Mouse (Mus musculus): ENCODE measurements around the gene Zpld1. TPM values are rescaled to one million over a fixed set of nuclear protein-coding genes. Genes with fewer than 3 reads are reported as not detected.

The Zpld1 gene
- polyA plus RNA-seq, 1 experiment = not detected

DNA sequence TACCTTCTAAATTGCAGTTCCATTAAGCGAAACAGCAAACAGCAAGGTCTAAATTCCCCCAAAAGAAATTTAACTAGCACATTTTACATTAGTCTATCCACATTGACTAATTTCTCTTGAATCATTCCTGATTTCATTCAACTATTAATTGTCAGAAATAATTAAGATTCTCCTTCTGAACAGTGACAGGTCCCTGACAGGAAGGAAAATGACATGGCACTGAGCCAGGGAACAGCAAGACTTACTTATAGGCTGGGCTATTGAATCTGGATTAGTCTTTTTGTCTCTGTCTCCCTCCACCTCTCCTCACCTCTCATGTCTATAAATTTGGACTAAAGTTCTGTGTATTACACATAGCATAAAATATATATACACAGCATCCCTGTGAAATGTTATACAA lies 112.4 kb downstream of the Zpld1 start:
- Histone ChIP-seq H3K4me3 (ENCODE audit: extremely low read depth, insufficient read depth, insufficient read length) (no peak overlapping the region), H3K36me3 (ENCODE audit: control insufficient read depth, insufficient read depth, low read length) (no peaks in the 10 kb centered on the region), H3K27ac (ENCODE audit: insufficient read depth, low read length) (no peak overlapping the region), H3K4me1 (ENCODE audit: control insufficient read depth, insufficient read depth, insufficient read length) (no peaks in the 10 kb centered on the region), H3K27me3 (ENCODE audit: control insufficient read depth, insufficient read depth, low read length) (no peaks in the 10 kb centered on the region)
- 75% methylated on average over 1 of the region's 1 CpGs for WGBS
- DNase-seq (ENCODE audit: low read depth in 1 of 2, low spot score in 2 of 2) = no peak
- TF ChIP-seq POLR2A (IDR thresholded peaks at IDR 0.05; ENCODE audit: low read depth, low read length) (no peak), CTCF (IDR thresholded peaks at IDR 0.05; ENCODE audit: extremely low read depth, insufficient read depth, insufficient read length, insufficient replicate concordance) (no peak)
